Mouse (Mus musculus) heart, postnatal 10 days (tissue): ENCODE measurements around the gene Rmi1. TPM values are rescaled to one million over a fixed set of nuclear protein-coding genes. Genes with fewer than 3 reads are reported as not detected.
"Not testable (repeated sequence)": the region's sequence is repeated elsewhere in the genome, so short reads cannot be mapped to it uniquely, and the experiment has no call there.

Experiments
- DNase-seq, 2 experiments: peaks; one replicate each; pipeline ENCODE4 v3.0.0; 2021
- intact Hi-C: fragments of 180-260 bp; cut with DNase I; formaldehyde crosslinking; loops from one replicate; pipeline ENCODE4 v1.15.1; 2025
- microRNA-seq, 2 experiments: library from miRNA; unstranded; fragments of <30 nt; microRNA quantifications; one replicate each; pipeline ENCODE4 v1.2.0; 2022
- total RNA-seq, 2 experiments: library from RNA; stranded (reverse); gene quantifications; 2 replicates each; pipeline ENCODE4 v1.2.3; 2021

Rmi1 gene
- total RNA-seq, 2 experiments from 2014 or later: 9.9 to 12.9 TPM

DNA sequence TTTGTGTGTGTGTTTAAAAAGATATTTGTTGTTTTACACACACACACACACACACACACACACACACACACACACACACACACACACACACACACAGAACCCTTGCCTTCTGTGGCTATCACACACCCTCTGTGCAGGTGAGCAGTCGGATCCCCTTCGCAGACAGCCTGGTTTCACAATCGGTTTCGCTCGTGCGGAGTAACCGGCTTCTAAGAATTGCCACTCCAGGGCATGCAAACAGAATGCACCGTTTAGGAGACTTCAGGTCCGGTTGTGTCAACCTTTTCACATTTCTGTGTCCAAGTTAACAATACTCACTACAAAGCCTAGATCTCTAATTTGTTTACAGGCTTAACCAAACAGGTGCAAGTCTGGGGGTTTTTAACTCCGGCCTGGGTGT lies 51.5 kb downstream of the Rmi1 start:
- DNase-seq: no peak
- intact Hi-C loops: no loop called here

DNA sequence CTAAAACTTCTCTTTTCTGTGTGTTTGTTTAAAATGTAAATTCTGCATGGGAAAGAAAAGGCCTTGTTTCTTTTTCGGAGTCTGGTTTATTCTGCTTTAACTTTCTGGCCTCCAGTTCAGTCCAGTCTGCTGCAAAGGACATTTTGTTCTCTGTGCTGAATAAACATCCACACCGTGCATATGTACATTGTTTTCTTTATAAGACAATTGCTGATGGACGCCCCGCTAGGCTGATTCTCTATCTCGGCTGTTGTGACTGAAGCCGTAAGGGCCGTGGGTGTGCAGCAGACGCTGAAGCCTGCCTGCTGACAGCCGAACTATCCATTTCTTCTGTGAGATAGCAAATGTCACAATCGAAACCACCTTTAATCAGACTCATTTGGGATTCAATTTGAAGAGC lies 54.5 kb downstream of the Rmi1 start:
- intact Hi-C loops: no loop called here
- DNase-seq: no peak

DNA sequence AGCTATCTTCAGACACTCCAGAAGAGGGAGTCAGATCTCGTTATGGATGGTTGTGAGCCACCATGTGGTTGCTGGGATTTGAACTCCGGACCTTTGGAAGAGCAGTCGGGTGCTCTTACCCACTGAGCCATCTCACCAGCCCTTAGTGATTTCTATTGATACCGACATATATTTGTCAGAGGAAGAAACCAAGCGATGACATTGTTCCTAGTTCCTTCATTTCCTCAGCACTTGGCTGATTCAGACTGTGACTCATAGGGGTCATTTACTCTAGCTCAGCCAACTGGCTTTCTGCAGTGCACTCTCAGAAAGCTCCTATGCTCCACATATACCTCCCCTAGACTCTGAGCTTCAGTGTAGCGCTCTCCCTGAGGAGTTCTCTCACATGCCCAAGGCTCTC lies 56.8 kb downstream of the Rmi1 start:
- DNase-seq, intact Hi-C loops: not testable (repeated sequence)

Small RNAs within 50 kb of the gene (microRNA-seq; reads per million reads assigned to microRNA genes)
- gene Mir7-1: 19.5 to 22.0 reads per million in 2 experiments

Other genes with a start within 250 kb of the Rmi1 start
- 10 to 100 TPM; 21.3 to 22.0 TPM for gene Idnk, start 244.6 kb upstream of the Rmi1 start, total RNA-seq
- 10 to 100 TPM; 64.2 to 65.1 TPM for gene Ubqln1, start 186.6 kb upstream of the Rmi1 start, total RNA-seq
- gene Gkap1, start 126.5 kb upstream of the Rmi1 start, total RNA-seq: 10 to 100 TPM; 25.7 to 26.4 TPM
- under 1 TPM; 0.22 to 0.24 TPM for gene Kif27, start 43.1 kb upstream of the Rmi1 start, total RNA-seq
- gene 2210016F16Rik, start 17.0 kb upstream of the Rmi1 start, total RNA-seq: 10 to 100 TPM; 16.6 to 18.0 TPM
- 100 to 1,000 TPM; 721 to 814 TPM for gene Hnrnpk, start 1.1 kb downstream of the Rmi1 start, total RNA-seq
- not detected for gene Slc28a3, start 208.6 kb downstream of the Rmi1 start, total RNA-seq